Mouse (Mus musculus): ENCODE measurements around the gene Mmadhc.

The Mmadhc gene

DNA sequence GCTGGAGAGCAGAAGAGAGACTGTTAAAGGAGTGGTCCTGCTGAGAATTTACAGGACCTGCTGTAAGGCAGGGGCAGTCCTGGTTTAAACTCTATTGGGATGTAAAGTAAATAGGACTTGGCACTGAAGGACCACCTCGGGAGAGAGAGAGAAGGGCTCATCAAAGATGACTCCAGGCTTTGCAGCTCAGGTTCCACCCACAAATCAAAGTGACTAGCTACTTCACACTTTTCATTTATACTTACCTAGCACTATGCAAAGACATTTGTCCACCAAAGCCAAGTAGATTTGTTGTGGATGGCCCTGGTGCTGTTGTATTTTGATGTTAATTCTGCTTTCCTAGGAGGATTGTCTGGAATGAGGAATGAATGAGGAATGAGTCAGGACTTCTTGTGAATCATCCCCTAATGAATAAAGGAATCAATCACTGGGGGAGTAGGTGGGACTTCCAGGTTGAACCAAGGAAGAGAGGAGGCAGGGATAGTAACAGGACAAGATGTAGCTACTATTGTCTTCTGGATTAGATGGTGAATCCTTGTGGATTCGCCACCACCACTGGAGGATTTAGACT lies 31.3 kb downstream of the Mmadhc start:
- no peak for DNase-seq (ENCODE audit: low read depth, low spot score)

DNA sequence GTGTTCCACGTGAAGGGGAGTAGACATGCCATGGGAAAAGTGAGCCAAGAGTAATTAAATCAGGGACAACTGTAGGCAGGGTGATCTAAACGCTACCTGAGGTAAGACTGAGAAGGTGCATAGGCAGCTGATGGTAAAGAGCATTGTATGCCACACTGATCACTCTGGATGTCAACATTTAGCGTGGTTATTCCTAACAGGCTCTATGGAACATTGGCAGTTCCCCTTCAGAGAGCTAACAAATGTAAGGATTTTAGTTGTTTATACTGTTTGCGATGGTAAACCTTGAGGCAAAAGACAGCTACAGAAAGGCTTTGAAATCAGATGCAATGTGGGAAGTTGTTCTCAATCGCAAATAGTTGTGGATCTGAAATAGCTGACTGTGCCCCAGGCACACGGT lies 32.5 kb downstream of the Mmadhc start:
- no peak for DNase-seq (ENCODE audit: low read depth, low spot score)

- DNase-seq (ENCODE audit: low read depth, low spot score): no peak
Observed at GRCm38 (mm10) chr2:50254955-50255354, 41.6 kb downstream of the Mmadhc start.

- DNase-seq (ENCODE audit: low read depth, low spot score): no peak
Observed at GRCm38 (mm10) chr2:50248551-50248950, 48.0 kb downstream of the Mmadhc start.

DNA sequence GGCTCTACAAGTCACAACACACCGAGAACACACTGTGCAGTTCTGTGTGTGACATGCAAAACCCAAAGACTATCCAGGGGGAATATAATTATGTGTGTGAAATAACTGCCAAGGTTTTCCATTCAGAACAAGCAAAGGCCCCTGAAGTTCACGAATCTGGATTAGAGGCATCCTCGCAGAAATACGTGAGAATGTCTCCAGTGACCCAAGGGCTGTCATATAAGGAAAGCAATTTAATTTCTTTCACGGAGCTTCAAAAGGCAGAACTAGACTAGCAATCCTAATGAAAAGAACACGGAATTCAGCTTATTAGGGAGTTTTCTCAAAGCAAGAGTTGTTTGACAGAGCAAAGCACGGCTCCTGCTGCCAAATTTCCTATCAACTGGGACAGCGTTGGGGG lies 63.1 kb downstream of the Mmadhc start:
- no peak for DNase-seq (ENCODE audit: low read depth, low spot score)

All from brain, embryonic 18.5 days (tissue).